Mouse (Mus musculus) retina, embryonic 14.5 days (tissue): ENCODE results near the gene Upk1a.

Experiments
- DNase-seq: peaks from one replicate; pipeline ENCODE4 v3.0.0-alpha.2; 2015; ENCODE audit warnings: low spot score

Upk1a gene

DNA sequence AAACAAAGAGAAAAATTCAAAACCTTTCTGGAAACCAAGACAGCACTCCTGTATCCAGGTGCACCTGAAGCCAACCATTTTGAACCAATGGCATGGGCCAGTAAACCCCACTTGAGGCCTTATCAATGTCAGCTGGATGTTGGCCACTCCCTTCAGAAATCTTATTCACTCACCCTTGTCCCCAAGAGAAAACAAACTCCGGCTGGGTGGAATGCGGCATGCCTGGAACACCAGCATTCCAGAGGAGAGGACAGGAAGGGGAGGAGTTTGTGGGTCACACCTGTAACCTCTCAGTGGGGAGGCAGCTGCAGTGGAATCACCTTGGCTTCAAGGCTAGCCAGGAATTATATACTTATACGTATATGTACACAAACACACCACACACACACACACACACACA lies 10.1 kb downstream of the Upk1a start:
- DNase-seq = no peak

DNA sequence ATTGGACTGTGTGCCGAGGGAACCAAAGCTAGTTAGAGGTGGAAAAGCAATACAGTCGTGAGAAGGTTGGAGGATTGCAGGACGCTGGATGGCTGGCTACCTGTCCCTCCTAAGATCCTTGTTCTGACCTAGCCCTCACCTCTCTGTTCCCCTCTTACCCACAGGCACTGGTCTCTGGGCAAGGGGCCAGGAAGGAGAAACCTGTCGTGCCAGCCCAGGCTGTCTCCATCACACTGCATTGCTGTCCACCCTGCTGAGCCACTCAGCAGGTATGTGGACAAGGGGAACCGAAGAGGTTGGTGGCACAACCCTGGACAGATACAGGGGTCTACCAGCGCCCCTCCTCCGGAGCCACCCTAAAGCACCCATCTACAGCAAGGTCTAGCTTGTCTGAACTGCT lies 12.0 kb downstream of the Upk1a start:
- DNase-seq = no peak

DNA sequence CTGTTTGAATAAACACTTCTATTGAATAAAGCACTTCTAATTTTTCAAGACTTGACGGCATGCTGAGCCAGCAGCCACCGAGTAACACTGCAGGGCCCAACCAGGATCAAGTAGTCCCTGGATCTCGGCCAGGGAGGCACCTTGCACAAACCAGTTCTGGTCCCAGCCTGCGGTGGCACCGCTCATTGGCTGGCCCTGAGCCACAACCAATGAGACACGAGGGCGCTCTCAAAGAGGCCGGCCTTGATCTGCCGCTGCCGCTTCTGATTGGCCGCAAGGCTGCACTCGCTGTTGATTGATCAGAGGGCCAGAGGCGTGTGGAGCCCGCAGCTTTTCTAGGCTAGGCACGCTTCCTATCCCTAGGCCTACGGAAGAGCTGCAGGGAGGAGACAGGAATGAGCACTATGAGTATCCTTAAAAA lies 12.7 kb downstream of the Upk1a start:
- DNase-seq = peak; percentile 87

DNA sequence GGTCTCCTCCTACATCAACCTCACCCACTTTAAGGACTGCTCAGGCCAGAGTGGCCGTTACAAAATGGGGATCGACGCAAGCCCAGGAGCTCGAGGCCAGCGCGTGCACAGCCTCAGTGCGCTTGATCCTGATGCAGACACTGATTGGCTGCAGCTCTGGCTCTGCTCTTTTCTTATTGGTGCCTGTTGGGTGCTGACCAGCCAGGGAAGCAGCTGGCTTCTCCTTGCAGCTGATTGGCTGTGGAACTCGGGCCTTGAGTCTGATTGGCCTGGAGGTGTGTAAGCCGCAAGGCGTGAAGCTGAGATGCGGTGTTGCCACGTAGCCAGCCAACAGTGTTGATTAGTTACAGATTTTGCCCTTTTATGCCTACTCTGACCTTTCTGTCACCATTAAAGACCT lies 13.9 kb downstream of the Upk1a start, which contains the start of gene Zbtb32:
Gene Zbtb32 (minus strand): TSS at position 124 of the 400 bp plus-strand sequence.
- DNase-seq = no peak

DNA sequence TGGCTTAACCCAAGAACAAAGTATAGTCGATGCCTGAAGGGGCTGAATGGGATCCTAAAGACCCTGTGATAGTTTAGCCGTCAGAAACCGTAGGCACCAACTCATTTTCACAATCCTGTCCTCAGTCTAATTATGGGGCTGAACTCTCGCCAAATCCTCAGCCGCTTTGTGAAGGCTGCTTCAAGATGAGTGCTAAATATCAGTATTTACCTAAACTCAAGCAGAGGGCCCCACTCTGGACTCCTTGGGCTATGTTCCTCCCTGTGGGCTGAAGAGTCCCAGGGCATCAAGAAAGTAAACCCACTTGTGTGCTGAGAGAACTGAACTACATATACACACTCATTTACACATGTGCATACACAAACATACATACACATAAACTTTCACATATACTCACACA lies 15.8 kb downstream of the Upk1a start:
- no peak for DNase-seq

DNA sequence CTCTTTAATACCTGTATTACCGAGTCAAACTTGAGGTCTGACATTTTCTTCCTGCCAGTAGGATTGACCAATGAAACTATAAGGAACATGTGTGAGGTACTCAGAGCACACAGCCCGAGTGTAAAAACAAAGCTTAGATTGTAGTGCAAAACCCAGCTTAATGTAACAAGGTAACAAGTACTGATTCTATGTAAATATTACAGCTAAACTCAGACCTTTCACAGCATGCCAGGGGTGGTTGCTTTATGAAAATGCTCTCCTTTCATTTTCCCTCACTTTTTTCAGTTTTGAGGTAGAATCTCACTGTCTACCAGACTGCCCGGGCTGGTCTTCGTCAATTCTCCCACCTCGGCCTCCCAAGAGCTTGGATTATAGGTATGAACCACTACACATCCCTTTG lies 16.6 kb downstream of the Upk1a start:
- DNase-seq = no peak

DNA sequence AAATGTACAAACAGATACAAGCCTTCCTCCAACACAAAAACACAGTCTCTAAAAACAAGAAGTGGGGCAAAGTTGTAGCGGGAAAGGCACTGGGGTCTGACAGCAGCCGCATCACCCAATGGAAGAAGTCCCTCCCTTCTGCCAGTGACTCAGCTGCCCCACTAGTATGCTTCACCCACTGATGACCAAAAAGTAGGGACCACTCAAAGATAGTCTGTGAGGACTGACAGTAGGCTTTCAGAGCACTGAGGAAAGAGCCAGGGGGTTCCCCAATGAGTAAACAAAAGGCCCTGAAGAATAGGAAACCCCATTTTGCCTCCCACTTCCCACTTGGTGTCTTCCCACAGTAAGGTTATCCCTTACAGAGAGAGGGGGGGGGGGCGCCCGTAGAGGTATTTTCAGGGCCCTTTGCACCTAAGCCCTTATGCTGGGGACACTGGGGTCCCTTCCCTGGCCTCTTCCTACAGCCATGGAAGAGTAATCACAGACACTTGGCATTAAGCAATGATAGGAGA lies 18.1 kb downstream of the Upk1a start:
- no peak for DNase-seq

DNA sequence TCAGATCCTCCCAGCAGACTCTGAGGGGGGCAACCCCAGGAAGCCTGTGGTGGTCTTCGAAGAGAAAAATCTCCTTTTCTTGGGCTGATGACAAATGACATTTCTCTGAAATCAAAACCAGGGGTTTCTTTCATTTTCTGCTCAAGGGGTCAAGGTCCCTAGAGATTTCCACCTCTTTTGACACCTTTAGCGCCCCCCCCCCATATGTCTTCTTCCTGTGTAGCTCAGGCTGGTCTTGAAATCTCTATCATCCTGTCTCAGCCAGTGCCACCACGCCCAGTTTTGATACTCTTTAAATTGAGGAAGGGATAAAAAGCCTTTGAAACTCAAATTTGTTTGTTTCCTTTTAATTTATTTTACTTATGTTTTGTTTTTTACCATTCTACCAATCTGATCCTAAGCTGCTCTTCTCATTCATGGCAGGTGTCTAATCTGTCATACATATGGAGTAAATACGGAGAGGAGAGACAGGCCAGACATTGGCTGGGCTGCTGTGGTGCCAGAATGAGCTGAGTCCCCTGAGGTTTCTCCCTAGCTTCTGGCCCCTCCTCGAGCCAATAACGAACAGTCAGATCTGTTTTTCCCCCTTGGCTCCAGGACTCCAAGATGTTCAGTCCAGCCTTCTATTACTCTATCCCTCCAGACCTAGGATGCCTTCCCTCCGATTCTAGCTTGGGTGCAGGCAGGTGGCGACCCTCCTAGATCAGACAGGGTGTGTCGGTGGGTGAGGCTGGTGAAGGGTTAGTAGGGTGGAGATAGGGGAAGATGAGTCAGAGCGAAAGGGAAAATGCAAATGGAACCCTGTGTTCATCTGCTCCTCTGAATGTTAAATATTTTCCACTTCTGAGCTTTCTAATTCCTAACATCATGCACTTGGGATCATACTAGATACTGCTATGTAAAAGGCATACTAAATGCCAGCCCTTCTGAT lies 18.8 kb downstream of the Upk1a start:
- DNase-seq = no peak

DNA sequence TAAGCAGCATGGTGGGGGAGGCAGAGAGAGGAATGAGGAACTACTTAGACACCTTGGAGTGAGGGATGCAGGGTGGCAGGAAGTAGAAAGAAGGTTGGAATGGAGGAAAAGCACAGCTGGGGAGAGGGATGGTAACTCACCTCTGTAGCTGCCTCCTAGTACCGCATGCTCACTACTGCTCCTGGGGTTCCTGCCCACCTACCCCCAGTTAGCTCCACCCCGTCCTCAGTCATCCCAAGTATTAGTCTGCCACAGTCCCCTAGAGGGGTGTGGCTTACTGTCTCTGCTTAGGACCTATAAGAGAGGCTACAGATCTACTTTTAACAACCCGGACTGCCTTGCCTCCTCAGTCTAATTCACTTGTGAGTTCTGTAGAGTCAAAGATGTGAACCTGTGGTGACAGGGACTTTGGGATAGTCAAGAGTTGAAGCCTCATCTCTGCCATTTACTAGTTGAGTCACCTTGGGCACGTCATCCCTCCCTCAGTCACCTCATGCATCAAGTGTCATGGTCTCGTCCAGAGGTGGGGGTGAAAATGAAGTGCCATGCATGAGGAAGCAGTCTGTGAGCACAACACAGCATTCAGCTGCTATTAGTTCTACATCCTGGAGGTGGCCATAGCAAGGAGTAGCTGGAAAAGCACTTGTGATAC lies 19.7 kb downstream of the Upk1a start:
- DNase-seq = no peak

DNA sequence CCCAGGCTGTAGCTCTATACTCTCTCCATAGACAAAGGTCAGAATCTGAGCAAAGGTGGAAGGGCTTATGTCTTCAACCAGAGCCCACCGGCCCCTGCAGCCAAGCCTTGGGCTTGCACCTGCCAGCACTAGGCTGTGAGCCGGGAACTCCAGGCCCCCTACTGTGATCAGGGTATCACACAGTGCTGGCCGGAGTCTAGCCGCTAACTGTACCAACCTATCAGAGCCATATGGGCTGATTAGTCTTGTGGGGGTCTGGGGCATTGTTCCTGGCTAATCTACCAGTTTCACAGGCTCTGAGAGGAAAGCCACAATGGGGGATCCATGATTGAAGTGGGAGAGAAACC lies 21.1 kb downstream of the Upk1a start:
- DNase-seq = peak; percentile 41

DNA sequence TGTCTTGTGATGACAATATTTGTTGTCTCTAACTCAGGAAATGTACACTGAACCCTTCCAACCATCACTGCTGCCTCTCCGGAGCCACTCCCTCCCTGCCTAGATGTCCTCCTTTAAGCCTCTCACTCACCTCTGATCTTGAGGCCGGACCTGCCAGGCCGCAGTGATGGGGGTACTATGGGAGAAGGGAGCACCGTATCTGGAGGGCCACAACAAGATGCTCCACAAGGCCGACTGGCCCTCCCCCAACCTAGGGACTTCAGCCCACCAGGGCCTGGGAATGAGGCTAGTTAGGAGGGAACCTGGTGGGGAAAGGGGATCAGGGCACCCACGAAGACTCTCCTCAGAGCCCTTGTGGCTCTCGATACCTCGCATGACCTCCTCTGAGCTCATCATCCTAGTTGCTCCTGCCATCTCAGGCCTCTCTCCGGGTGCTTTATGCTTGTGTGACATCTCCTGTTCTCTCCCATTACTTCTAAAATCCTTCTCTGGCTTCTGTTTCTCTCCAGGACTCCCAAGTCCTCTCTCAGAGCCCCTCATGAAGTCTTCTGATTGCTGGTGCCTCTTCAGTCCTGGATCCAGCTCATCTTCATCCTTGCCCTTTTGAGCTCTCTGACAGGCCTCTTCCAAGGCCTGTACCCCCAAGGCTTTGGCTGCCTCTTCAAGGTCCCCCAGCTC lies 21.6 kb downstream of the Upk1a start:
- no peak for DNase-seq

DNA sequence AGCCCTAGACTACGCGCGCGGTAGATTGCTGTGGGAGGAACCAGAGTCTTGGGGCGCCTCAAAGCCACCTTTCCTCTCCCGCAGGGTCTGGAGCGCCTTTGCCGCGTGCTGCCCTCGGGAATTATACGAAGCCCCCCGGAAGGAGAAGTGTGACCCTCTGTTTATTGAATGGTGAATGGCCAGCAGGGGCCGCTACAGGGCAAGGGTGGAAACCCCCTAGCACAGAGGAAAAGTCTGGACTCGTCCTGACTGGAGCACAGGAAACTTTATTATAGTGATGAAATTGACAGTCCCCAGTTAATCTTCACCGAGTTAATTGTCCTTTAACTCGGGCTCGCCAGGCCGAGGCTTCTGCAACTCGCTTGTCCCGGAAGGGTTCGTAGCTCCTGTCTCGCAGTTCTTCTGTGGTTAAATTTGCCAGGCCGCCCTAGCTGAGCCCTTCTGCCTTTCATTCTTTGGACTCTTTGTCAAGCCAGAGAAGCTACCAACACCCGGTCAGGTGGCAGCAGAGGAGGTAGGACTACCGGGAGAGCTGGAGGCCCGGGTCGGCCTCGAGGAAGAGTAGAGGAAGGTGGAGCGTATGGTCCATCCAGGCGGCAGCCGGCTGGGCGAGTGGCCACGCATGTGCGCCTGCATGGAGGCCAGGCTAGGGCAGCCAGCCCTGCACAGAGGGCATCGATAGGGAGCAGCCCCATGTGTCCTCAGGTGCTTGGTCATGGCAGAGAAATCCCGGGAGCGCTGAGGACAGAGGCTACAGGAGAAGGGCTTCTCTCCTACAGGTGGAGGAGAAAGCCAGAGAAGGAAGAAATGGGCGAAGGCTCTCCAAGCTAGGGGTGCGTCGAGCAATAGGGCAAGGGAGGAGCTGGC lies 23.0 kb downstream of the Upk1a start:
- DNase-seq = peak; percentile 96

DNA sequence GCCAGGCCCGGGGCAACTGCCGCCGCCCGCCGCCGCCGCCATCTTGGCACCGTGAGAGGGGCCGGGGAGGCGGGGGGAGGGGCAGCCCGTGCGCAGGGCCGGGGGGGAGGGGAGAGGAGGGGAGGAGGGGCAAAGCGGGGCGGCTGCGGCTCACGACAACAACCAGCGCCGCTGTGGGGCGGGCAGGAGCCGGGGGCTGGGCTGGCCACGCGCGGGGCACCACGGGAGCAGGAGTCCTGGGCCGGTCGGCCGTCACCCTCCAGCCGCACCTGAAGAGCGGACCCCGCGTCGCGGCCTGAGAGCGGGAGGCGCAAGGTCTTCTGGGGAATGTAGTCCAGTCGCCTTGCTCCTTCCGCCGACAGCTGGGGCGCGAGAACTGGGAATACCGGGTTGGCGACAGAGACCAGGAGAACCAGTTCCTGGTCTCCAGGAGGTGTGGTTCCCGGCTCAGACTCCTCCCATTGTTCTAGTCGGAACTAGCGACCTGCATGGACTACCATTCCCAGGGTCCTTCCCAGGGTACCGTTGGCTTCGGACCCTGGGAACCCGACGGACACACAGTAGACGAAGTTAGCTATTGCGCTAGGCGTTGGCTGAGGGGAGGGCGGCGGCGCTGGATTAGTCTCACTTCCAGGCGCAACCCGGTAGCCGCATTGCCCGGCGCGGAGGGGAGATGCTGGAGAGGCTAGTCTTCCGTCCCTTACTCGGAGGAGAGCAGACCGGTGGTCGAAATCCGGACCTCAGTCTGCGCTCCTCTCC lies 23.8 kb downstream of the Upk1a start, which contains the start of gene Kmt2b:
Gene Kmt2b (minus strand): TSS at position 51 of the 759 bp plus-strand sequence.
- peak; percentile 97 for DNase-seq

DNA sequence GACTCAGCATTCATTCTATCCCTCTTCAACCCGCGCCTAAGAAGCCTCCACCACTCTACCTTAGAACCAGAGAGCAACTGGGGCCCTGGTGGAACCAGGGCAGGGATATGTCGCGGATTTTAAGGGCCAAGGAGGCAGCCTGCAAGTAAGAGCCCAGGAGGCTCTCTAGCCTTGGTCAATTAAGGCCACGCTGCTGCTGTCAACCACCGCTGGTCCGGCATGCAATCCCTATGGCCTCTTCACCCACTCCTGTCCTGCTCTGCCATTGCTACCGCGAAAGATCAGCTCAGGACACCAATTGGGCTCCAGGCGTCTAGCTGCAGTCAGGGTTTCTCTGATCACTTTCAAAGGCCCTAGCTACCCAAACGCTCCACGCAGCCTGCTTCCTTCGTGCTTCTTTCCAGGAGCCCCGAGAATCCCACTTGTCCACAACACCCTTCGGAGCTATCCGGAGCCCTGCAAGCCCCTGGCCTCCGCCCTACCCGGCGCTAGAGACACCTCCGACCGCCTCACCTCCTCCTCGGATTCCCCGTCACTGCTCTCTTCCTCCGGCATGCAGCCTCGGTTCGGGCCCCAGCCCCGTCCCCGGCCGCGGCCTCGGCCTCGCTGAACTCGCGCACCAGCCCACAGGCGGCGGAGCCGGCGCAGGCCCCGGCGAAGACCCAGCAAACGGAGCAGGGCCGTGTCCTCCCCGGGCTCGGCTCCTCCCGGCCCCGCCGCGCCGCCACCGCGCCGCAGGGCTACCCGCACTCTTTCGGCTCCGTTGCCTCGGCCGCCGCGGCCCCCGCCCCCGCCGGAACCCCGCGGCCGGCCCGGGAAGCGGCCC lies 24.6 kb downstream of the Upk1a start:
- DNase-seq = peak; percentile 43

DNA sequence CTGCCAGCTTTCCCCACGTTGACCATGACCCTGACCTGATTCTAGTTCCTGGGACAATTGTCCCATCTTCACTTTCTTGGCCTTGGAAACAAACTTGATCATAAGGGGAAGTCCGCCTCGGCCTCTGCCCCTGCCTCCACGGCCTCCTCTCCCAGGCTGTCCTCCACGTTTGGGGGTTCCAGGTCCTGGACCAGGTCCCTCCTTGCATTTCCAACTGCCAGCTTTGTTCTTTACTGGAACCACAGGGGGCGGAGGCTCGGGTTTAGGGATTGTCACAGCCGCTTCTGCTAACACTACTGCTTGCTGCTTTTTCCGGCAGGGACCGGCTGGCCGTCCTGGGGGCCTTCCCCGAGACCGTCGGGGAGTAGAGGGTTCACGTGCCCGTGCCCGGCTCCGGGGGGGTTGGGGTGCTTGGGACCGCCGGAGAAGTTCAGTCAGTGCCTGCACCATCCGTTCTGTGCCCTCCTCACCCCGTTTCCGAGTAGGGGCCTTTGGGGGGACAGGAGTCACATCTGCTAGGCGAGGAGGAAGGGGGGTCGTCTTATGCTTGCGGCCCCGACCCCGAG lies 26.1 kb downstream of the Upk1a start:
- DNase-seq = no peak

DNA sequence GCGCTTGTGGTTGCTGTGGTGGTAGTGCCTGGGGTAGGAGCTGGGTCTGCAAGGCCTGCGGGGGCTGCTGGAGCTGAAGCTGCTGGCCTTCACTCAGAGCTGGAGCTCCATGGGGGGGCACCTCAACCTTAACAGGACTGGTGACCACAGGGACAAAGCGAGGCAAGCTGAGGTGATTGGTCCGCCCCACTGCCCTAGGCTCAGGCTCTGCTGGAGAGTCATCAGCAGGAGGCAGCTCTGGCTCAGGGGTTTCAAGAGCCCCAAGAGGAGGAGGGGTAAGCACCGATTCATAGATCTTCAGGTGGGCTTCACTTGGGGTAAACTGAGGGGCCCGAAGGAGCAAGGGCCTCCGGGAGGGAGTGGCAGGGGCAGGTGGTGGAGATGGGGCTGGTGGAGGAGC lies 27.5 kb downstream of the Upk1a start:
- no peak for DNase-seq

DNA sequence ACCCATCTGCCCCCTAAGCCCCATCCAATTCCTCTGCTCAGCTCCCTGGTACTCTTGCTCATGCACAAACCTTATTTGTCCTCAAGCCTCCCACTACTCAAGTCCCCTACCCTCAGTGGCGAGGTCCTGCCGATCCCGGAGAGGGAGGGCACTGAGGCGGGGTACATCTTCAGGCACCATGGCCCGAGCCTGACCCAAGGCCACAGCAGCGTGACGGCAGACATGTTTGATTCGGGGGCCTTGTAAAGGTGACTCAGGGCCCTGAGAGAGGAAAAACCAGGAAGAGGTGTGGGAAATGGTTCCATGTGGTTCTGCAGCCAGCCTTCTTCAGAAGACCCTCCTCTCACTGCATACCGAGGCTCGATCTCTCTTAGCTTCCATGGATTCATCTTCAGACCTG lies 28.3 kb downstream of the Upk1a start:
- DNase-seq = no peak

DNA sequence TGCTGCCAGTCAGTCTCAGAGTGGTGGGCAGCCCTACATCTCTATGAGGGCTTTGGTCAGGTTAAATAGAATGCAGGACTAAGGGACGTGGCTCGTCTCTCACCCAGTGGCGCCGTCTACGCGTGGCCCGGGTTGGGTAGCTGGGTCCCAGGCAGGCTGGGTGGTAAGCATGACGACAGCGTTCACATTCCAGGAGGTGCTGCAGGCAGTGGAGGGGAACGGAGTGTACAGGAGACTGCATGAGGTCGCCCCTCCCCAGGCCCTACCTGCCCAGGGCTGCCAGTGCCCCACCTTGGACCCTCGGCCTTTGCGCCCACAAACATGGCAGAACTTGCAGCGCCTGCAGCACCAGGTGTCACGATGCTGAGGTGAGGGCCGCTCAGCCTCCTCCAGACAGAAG lies 31.1 kb downstream of the Upk1a start:
- DNase-seq = no peak

DNA sequence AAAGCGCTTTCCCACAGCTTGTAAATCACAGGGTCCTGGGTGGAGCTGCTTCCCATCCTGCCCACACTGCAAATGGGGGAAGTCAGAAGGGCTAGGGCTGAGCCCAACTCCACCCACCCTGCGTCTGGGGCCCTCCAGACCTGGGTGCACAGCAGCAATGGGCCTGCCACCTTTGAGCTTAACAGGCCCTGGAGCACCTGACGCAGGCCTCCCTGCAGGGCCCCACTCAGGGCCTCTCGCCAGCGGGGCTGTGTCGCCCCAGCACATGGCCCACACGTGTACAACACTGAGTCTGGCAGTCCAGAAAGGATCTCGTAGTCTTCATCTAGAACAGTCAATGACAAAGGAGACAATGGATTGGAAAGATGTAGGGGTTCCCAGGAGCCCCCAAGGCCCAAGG lies 32.7 kb downstream of the Upk1a start:
- no peak for DNase-seq

DNA sequence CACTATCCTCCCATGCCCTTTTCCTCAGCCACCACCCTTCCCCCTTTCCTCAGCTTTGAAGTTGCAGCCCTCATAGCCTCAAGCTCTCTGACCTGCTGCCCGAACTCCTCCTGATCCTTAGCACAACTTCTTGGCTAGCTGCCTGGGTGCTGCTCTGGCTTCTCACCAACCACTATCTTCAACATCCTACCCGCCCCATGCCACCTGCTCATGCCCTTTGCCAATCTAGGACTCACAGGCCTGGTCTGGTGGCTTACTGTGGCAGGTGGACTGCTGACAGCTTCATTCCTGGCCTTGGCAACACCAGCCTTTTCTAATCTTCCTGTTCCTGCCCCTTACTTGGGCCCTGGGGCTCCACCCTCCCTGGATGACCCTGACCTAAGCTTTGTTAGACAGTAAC lies 39.7 kb downstream of the Upk1a start:
- DNase-seq = no peak
